Mouse (Mus musculus) cerebellum, adult 2 months (tissue): ENCODE data around the gene Apold1.

ENCODE experiments used
- CTCF ChIP-seq: fragments of 200-500 bp; IDR thresholded peaks from 2 replicates; pipeline ENCODE4 v1.5.1; 2011; ENCODE audit warnings: low read depth, mild to moderate bottlenecking, control low read depth, low read length, moderate library complexity, borderline replicate concordance; ENCODE audit not compliant: insufficient read depth
- POLR2A ChIP-seq: fragments of 200-500 bp; IDR thresholded peaks from 2 replicates; pipeline ENCODE4 v1.6.1; 2011; ENCODE audit warnings: low read length, control low read depth, borderline replicate concordance; ENCODE audit not compliant: insufficient read depth

GRCm38 (mm10) chr6:134994985-134995384 lies 13.5 kb downstream of the Apold1 start:
- TF ChIP-seq CTCF (no peak), POLR2A (no peak)
